14 mouse cellular contexts compared by ENCODE assay signal in genomic region chr17:78208805-78209204, GRCm38 (mm10).
"Had no signal": no experiment of that assay in that cellular context is flagged by ENCODE, and none has a peak within 500 bp of the region (broad histone marks: within the 10 kb centered on the region; RNA-seq: fewer than 3 reads in every experiment).

No protein-coding gene starts in this region.

- H3K27ac ChIP-seq: intestine, embryonic 15.5 days; left cerebral cortex, adult 2 months; liver, embryonic 12.5 days; lung, embryonic 15.5 days; macrophage; midbrain, embryonic 15.5 days; neural tube, embryonic 12.5 days had no signal

- H3K9ac ChIP-seq: intestine, embryonic 15.5 days; liver, embryonic 12.5 days; lung, embryonic 15.5 days; midbrain, embryonic 15.5 days; neural tube, embryonic 12.5 days had no signal

- H3K4me3 ChIP-seq: intestine, embryonic 15.5 days; left cerebral cortex, adult 2 months; liver, embryonic 12.5 days; lung, embryonic 15.5 days; midbrain, embryonic 15.5 days; neural tube, embryonic 12.5 days had no signal

- H3K9me3 ChIP-seq: intestine, embryonic 15.5 days; liver, embryonic 12.5 days; lung, embryonic 15.5 days; midbrain, embryonic 15.5 days; neural tube, embryonic 12.5 days had no signal

- H3K27me3 ChIP-seq: intestine, embryonic 15.5 days; liver, embryonic 12.5 days; midbrain, embryonic 15.5 days; neural tube, embryonic 12.5 days had no signal

- H3K36me3 ChIP-seq: intestine, embryonic 15.5 days; liver, embryonic 12.5 days; lung, embryonic 15.5 days; midbrain, embryonic 15.5 days; neural tube, embryonic 12.5 days had no signal

- H3K4me2 ChIP-seq: intestine, embryonic 15.5 days; liver, embryonic 12.5 days; lung, embryonic 15.5 days; midbrain, embryonic 15.5 days; neural tube, embryonic 12.5 days had no signal

- DNase-seq: kidney, adult 18-20 months; kidney, postnatal 4 days; lung, postnatal 14 days; right cerebral cortex, postnatal 4 days; spleen, adult 18-20 months; thymus, adult 2 months; thymus, postnatal 25 days had no signal

- ATAC-seq: intestine, embryonic 15.5 days; liver, embryonic 12.5 days; midbrain, embryonic 15.5 days had no signal
